Mouse (Mus musculus) limb, embryonic 13.5 days (tissue): ENCODE data around the gene Uba5. TPM values are rescaled to one million over a fixed set of nuclear protein-coding genes. Genes with fewer than 3 reads are reported as not detected.

Experiments used
- ATAC-seq: fragments of 200-750 bp; cut with Nextera tagmentation; 2 replicates; pipeline ENCODE4 v1.8.0; 2017; ENCODE audit warnings: low read depth, moderate number of reproducible peaks, moderate TSS enrichment; ENCODE audit not compliant: low FRiP score
- H3K27ac ChIP-seq: fragments of 300-500 bp; sonication (generic); 2 replicates; pipeline ENCODE4 v1.5.1; 2015; ENCODE audit warnings: inconsistent platforms, mild to moderate bottlenecking, moderate library complexity
- H3K27me3 ChIP-seq: fragments of 300-500 bp; sonication (generic); 2 replicates; pipeline ENCODE4 v1.6.1; 2015; ENCODE audit warnings: mild to moderate bottlenecking, inconsistent platforms
- H3K36me3 ChIP-seq: fragments of 300-500 bp; sonication (generic); 2 replicates; pipeline ENCODE4 v1.6.1; 2015; ENCODE audit warnings: inconsistent platforms, mild to moderate bottlenecking, moderate library complexity
- H3K4me1 ChIP-seq: fragments of 300-500 bp; sonication (generic); 2 replicates; pipeline ENCODE4 v1.6.1; 2015; ENCODE audit warnings: inconsistent platforms
- H3K4me2 ChIP-seq: fragments of 300-500 bp; sonication (generic); replicated peaks from 2 replicates; pipeline ENCODE4 v1.6.1; 2015; ENCODE audit warnings: inconsistent platforms, mild to moderate bottlenecking, moderate library complexity
- H3K4me3 ChIP-seq: fragments of 300-500 bp; sonication (generic); 2 replicates; pipeline ENCODE4 v1.5.1; 2015; ENCODE audit warnings: moderate library complexity, mild to moderate bottlenecking, inconsistent platforms
- H3K9ac ChIP-seq: fragments of 300-500 bp; sonication (generic); 2 replicates; pipeline ENCODE4 v1.6.1; 2015; ENCODE audit warnings: mild to moderate bottlenecking, inconsistent platforms
- H3K9me3 ChIP-seq: fragments of 300-500 bp; sonication (generic); 2 replicates; pipeline ENCODE4 v1.6.1; 2016; ENCODE audit warnings: inconsistent platforms
- WGBS: fragments of 180-500 bp; shearing (Covaris S2); methylation state at CpG from one replicate; pipeline ENCODE4 v1.1.7; 2015; 5-methylcytosine and 5-hydroxymethylcytosine counted together
- polyA plus RNA-seq: library from polyadenylated mRNA; unstranded; fragments of >200 nt; fragmentation: Nextera tagmentation; extraction: Ambion mirVana; gene quantifications from 2 replicates; pipeline ENCODE4 v1.2.1, GENCODE M21; 2015

The Uba5 gene
- polyA plus RNA-seq, result 67.4 and 71.5 TPM in 2 replicates

DNA sequence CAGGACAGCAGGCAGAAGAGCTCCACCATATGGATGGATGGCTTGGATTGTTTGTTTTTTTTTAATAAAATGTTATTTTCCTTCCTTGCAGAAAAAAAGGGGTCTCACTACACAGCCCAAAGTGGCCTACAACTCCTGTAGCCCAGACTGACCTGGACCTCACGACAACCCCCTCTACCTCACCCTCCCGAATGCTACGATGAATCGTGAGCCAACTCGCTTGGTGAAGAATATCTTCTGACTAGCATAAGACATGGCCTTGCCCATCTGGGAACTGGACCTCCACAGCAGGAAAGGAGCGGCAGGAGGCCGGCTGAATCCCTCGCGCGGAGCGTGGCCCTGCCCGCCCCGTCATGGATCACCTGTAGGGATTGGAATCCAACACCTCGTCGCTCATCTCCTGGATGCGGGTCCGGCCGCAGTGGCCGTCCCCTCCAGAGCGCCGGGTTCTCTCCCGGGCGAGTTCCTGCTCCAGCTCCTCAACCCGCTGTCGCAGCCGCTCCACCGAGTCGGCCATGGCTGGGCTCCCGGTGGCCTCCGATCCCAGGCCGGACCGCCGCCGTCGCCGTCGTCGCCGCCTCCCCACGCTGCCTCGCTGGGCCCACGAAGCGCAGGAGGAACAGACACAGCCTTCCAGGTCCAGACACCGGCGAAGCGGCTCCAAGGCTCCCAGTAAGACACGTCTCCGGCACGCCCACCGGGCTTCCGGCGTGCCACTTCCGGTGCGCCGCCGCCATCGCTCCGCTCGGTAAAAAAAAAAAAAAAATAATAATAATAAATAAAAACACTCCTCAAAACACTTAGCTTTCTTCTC lies at the start of gene Uba5:
TSS of gene Uba5 (minus strand) at position 705 of the 814 bp plus-strand sequence.
- Histone ChIP-seq H3K27me3 (no peaks in the 10 kb centered on the region), H3K9ac (peak within 1 kb of the TSS; percentile 92), H3K4me1 (peaks cover 18% of the 10 kb centered on the region), H3K4me2 (peak within 1 kb of the TSS; percentile 93), H3K9me3 (no peaks in the 10 kb centered on the region), H3K4me3 (peak within 1 kb of the TSS; percentile 100), H3K27ac (peak within 1 kb of the TSS; percentile 55; the same call in 1 of the 2 replicates), H3K36me3 (peaks cover 31% of the 10 kb centered on the region)
- 1% methylated on average over 55 of the region's 59 CpGs for WGBS
- ATAC-seq, result peak; percentile 84

DNA sequence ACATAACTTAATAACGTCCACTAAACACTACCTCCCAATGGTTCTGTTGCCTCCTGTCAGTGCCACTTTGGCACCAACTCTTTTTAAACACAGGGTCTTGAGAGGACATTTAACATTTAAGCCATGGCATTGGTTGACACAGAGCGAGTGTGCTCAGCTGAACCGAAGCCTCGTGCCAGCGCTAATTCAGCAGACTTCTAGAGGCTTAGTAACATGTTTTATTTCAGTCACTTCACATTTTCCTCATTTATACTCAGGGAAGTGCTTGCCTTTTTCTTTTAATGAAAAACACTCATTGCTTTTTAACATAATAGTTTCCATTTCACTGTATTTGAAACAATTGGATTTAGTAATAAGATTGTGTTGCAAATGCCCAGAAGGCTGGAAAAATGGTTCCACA lies 46.2 kb upstream of the Uba5 start:
- Histone ChIP-seq H3K36me3 (no peaks in the 10 kb centered on the region; the same call in 1 of the 2 replicates), H3K4me2 (no peak overlapping the region), H3K9me3 (peaks cover 7% of the 10 kb centered on the region), H3K4me1 (peaks cover 5% of the 10 kb centered on the region; the same call in 1 of the 2 replicates), H3K27me3 (no peaks in the 10 kb centered on the region), H3K9ac (no peak overlapping the region), H3K4me3 (no peak overlapping the region), H3K27ac (0 out of 2 replicates have a peak overlapping the region, but pooled peaks have one; percentile 22)
- WGBS, result 75% methylated on average over 5 of the region's 5 CpGs
- ATAC-seq, result no peak

DNA sequence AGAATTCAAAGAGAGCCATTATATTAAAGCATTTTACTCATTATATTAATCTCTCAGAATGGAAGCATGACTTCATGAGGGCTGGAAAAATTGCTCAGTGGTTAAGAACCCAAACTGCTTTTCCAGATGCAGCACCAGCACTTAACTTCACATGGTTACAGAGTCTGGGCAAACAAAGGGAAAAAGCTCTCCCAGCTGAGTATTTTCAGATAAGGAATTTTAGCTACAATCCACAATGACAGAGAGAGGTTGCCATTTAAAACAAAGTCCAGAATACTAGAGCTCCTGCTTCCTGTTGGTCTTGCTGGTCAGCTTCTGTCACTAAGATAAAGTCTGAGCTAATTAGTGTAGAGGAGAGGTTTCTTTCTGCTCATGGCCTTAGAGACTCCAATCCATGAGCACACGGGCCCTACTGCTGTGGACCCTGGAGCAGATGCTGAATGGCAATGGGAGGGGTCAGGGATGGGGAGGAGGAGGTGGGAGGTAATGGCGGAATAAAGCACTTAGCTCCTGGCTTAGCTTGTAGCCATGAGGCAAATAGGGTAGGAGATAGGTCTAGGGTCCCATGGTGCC lies 45.7 kb upstream of the Uba5 start:
- H3K4me1 ChIP-seq, result peaks cover 5% of the 10 kb centered on the region; the same call in 1 of the 2 replicates
- 55% methylated on average over 2 of the region's 2 CpGs for WGBS
- no peaks in the 10 kb centered on the region; the same call in 1 of the 2 replicates for H3K36me3 ChIP-seq
- H3K4me2 ChIP-seq, result no peak overlapping the region
- H3K27ac ChIP-seq, result 0 out of 2 replicates have a peak overlapping the region, but pooled peaks have one; percentile 22
- H3K9ac ChIP-seq, result no peak overlapping the region
- peaks cover 7% of the 10 kb centered on the region for H3K9me3 ChIP-seq
- no peaks in the 10 kb centered on the region for H3K27me3 ChIP-seq
- no peak for ATAC-seq
- no peak overlapping the region for H3K4me3 ChIP-seq

DNA sequence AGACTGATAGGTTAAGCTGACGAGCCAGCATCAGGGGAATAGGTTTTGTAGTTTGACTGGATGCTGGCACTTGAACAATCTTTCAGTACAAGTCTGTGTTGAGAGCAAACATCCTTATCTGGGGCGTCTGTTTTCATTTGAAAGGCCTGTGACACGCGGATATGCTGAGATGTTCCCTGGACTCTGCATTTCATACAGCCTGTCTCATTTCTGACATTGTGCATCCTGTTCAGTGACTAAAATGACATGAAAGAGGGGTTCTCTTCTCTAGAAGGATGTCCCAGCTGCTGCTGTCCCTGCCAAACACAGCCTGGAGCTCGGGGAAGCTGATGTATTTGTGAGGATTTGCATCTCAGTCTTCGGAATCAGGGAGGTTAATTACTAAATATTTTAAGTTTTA lies 44.5 kb upstream of the Uba5 start:
- Histone ChIP-seq H3K4me1 (peaks cover 5% of the 10 kb centered on the region; the same call in 1 of the 2 replicates), H3K4me2 (no peak overlapping the region), H3K27ac (no peak overlapping the region), H3K4me3 (no peak overlapping the region), H3K9ac (no peak overlapping the region), H3K9me3 (peaks cover 7% of the 10 kb centered on the region), H3K27me3 (no peaks in the 10 kb centered on the region), H3K36me3 (no peaks in the 10 kb centered on the region; the same call in 1 of the 2 replicates)
- 80% methylated on average over 6 of the region's 6 CpGs for whole genome bisulfite sequencing
- no peak for ATAC-seq

DNA sequence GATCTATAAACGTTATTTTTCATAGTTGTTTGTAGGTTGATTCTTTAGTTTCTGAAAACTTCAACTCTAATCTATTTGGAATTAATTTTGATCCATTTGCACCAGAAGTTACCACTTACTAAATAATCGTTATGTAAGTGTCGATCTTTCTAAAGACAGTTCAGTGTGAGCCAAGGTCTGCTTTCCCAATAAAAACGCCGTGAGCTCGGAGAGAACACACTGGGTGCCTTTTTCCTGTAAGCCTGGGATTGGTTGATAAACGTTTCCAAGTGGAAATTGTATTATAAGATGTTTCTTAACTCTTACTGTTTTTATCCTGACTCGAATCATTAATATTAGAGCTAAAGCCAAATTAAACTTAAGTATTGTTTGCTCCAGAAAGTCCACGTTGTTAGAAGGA lies 44.0 kb upstream of the Uba5 start:
- no peak for ATAC-seq
- peaks cover 6% of the 10 kb centered on the region for H3K9me3 ChIP-seq
- 71% methylated on average over 9 of the region's 9 CpGs for WGBS
- H3K27me3 ChIP-seq, result no peaks in the 10 kb centered on the region
- H3K4me1 ChIP-seq, result peaks cover 8% of the 10 kb centered on the region
- no peaks in the 10 kb centered on the region; the same call in 1 of the 2 replicates for H3K36me3 ChIP-seq
- no peak overlapping the region for H3K4me2 ChIP-seq
- no peak overlapping the region for H3K9ac ChIP-seq
- no peak overlapping the region for H3K27ac ChIP-seq
- no peak overlapping the region for H3K4me3 ChIP-seq

DNA sequence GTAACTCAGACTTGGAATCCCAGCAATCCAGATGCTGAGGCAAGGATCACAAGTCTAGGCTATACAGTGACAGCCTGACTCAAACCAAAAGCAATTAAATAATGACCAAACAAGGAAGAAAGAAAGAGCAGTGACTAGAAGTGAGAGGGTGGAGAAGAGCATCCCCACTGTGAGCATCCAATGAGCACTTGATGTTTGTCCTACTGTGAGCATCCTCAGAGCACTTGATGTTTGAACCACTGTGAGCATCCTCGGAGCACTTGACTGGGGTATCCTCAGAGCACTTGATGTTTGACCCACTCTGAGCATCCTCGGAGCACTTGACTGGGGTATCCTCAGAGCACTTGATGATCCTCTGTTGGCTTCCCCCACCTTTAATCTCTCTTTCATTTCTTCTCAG lies 42.1 kb upstream of the Uba5 start:
- H3K4me2 ChIP-seq, result no peak overlapping the region
- H3K27me3 ChIP-seq, result no peaks in the 10 kb centered on the region
- WGBS, result 89% methylated on average over 2 of the region's 2 CpGs
- no peak overlapping the region for H3K4me3 ChIP-seq
- H3K9ac ChIP-seq, result no peak overlapping the region
- H3K4me1 ChIP-seq, result peaks cover 15% of the 10 kb centered on the region
- H3K27ac ChIP-seq, result no peak overlapping the region
- no peak for ATAC-seq
- H3K36me3 ChIP-seq, result no peaks in the 10 kb centered on the region
- H3K9me3 ChIP-seq, result no peaks in the 10 kb centered on the region

DNA sequence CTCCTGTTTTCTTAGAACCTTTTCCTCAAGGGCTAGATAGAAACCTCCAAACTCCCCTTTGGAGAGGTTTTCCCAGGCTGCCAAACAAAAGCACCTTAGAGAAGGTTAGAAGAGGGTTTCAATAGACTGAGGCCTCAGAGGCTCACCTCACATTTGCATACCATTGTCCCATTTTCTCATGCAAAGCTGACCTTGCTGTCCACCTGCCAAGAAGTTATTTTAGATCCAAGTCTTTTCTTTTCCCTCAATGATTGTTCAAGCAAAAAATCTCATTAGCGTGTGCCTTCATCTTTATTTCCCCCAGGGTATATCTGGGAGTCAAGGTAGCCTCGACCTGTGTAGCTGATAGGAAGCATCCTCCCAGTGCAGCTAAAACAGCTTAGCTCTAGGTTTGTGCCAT lies 40.0 kb upstream of the Uba5 start:
- Histone ChIP-seq H3K4me1 (peaks cover 10% of the 10 kb centered on the region), H3K4me2 (no peak overlapping the region), H3K9ac (no peak overlapping the region), H3K4me3 (no peak overlapping the region), H3K36me3 (0 out of 2 replicates have a peak, but pooled peaks cover 4% of the 10 kb centered on the region), H3K27me3 (no peaks in the 10 kb centered on the region), H3K27ac (peak overlapping the region; percentile 7; the same call in 1 of the 2 replicates), H3K9me3 (no peaks in the 10 kb centered on the region)
- WGBS, result 49% methylated on average over 2 of the region's 2 CpGs
- ATAC-seq, result no peak

DNA sequence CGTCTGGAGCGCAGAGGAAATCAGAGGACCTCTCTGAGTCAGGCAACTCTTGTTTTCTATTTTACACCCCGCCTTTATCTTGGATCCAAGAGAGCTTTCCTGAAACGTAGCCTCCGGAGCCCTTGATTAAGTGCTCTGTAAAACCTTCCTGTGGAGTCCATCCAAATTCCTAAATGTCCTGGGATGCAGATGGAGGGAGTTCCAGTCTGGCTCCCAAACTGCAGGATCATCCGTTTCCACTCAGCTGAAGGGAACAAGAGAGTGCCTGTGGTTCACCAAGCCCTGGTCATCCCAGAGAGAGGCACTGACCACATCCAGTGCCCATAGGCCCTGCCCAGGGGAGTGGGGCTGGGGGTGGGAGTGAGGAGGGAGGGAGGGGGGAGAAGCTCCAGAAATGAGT lies 39.4 kb upstream of the Uba5 start:
- no peaks in the 10 kb centered on the region for H3K9me3 ChIP-seq
- peaks cover 10% of the 10 kb centered on the region for H3K4me1 ChIP-seq
- peak overlapping the region; percentile 7; the same call in 1 of the 2 replicates for H3K27ac ChIP-seq
- no peak overlapping the region for H3K4me3 ChIP-seq
- H3K4me2 ChIP-seq, result no peak overlapping the region
- WGBS, result 26% methylated on average over 6 of the region's 6 CpGs
- no peak for ATAC-seq
- H3K9ac ChIP-seq, result no peak overlapping the region
- 0 out of 2 replicates have a peak, but pooled peaks cover 4% of the 10 kb centered on the region for H3K36me3 ChIP-seq
- H3K27me3 ChIP-seq, result no peaks in the 10 kb centered on the region

DNA sequence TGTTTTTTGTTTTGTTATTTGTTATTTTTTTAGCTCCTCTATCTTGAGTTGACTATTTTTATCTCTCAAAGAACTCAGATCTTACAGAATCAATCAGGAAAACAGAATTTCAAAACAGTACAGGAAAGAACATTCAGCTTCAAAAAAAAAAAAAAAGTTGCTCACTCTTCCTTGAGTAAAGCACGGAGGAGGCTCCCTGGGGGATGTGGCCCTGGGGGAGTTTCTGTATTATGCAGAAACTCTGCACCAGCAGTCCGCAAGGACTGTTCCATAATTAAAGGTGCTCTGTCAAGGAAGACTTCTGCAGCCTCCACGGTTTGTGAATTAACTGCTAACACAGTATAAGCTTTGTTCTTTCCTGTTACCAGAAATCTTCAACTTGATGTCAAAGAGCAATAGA lies 38.5 kb upstream of the Uba5 start:
- no peak for ATAC-seq
- H3K9ac ChIP-seq, result no peak overlapping the region
- 0 out of 2 replicates have a peak, but pooled peaks cover 4% of the 10 kb centered on the region for H3K36me3 ChIP-seq
- H3K4me2 ChIP-seq, result no peak overlapping the region
- WGBS, result 36% methylated on average over 3 of the region's 3 CpGs
- H3K4me1 ChIP-seq, result peaks cover 10% of the 10 kb centered on the region
- no peak overlapping the region for H3K27ac ChIP-seq
- no peaks in the 10 kb centered on the region for H3K9me3 ChIP-seq
- no peaks in the 10 kb centered on the region for H3K27me3 ChIP-seq
- no peak overlapping the region for H3K4me3 ChIP-seq

DNA sequence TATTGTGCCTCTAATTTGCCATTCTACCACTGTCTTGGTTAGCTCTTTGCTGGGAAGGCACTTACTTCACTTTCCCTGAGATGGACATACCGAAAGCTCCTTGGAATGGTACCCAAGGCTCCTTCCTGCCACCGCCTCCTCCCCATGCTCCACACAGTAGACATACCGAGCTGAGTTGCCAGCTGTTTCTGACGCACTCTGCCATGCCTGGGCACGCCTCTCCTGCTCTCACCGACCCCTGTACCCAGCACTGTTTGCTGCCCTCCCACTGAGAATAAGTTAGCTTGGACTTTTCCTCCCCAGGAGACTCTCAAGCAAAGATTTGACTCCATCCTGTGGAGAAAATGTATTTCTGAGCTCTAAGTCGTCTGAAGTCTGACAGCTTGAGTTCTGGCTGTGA lies 37.9 kb upstream of the Uba5 start:
- Histone ChIP-seq H3K36me3 (0 out of 2 replicates have a peak, but pooled peaks cover 4% of the 10 kb centered on the region), H3K27ac (no peak overlapping the region), H3K9ac (no peak overlapping the region), H3K4me2 (no peak overlapping the region), H3K27me3 (no peaks in the 10 kb centered on the region), H3K4me3 (no peak overlapping the region), H3K4me1 (peaks cover 10% of the 10 kb centered on the region), H3K9me3 (no peaks in the 10 kb centered on the region)
- WGBS, result 57% methylated on average over 7 of the region's 7 CpGs
- ATAC-seq, result no peak

DNA sequence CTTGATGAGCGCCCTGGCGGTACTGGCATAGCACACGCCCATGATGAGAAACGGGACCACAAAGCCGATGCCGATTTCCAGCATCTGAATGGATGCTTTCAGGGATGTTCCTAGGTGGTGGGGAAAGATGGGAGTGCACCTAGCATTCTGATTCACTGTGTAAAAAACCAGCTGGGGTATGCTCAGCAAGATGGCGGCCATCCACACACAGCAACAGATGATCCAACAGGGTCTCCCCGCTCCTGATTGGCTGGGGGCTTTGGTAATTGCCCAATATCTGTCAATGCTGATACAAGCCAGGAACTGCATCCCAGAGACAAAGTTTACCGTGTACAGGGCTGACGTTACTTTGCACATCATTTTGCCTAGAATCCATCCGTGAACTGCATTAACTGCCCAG lies 36.1 kb upstream of the Uba5 start:
- Histone ChIP-seq H3K9ac (no peak overlapping the region), H3K36me3 (peaks cover 7% of the 10 kb centered on the region; the same call in 1 of the 2 replicates), H3K27ac (no peak overlapping the region), H3K27me3 (no peaks in the 10 kb centered on the region), H3K9me3 (no peaks in the 10 kb centered on the region), H3K4me2 (no peak overlapping the region), H3K4me1 (peaks cover 10% of the 10 kb centered on the region), H3K4me3 (no peak overlapping the region)
- WGBS, result 90% methylated on average over 11 of the region's 11 CpGs
- no peak for ATAC-seq

DNA sequence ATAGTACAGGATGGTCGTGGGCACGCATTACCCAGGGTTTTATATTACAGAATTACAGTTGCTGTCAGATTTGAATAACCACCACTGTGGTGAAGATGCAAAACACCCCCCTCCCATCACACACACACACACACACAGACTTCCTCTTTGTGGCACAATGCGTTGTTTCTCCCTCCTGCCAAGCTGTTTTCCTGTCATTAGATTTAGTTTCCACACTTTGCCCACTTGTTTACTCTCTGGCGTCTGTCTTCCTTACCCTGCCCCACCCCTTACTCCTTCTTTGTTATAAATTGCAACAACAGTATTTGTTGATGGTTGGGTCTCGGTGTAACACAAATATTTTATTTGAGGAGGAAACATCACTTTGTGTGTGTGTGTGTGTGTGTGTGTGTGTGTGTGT lies 35.3 kb upstream of the Uba5 start:
- no peak overlapping the region for H3K27ac ChIP-seq
- peaks cover 10% of the 10 kb centered on the region for H3K4me1 ChIP-seq
- no peak overlapping the region for H3K4me2 ChIP-seq
- H3K36me3 ChIP-seq, result peaks cover 7% of the 10 kb centered on the region; the same call in 1 of the 2 replicates
- H3K9me3 ChIP-seq, result no peaks in the 10 kb centered on the region
- H3K4me3 ChIP-seq, result no peak overlapping the region
- 69% methylated on average over 5 of the region's 5 CpGs for WGBS
- ATAC-seq, result no peak
- no peak overlapping the region for H3K9ac ChIP-seq
- no peaks in the 10 kb centered on the region for H3K27me3 ChIP-seq
